Mouse (Mus musculus) liver, embryonic 14.5 days (tissue): ENCODE data around the gene Adamts9.

ENCODE experiments used
- CTCF ChIP-seq: IDR thresholded peaks from 2 replicates; pipeline ENCODE4 v1.5.1; 2016; ENCODE audit warnings: antibody characterized with exemption, low read depth, control low read depth
- EP300 ChIP-seq: IDR thresholded peaks from 2 replicates; pipeline ENCODE4 v1.6.1; 2016; ENCODE audit warnings: antibody characterized with exemption, low read depth

DNA sequence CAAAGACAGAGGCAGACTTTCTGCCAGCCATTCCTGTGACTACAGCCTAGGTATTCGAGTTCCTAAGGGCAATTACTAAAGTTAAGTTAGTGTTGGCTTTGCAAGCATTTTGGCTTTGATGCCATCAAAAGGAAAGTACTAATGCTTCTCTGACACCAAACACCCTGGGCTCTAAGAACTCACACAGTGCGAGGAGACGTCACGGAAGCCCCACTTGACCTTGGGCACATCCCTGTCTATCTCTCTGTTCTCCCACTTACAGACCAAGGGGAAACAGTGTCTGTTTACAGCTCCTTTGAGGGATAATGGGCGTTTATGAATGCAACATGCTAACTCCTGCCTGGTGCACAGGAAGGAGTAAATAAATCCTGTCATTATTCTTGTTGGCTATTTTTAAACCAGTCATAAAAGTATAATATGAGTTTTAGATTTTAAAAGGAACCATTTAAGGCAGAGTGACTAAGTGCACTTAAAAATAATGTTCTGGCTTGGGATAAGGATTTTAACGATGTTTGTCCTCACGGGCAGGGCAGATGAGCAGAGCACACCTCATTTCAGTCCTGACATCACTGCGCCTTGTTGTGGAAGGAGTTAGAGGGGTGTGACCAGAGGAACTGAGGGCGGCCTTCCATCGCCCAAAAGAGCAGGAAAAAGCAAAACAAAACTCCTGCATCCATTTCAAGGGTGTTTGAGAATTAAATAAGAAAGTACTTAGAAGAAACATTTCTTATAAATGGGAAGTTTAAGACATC is 22.2 kb downstream of the Adamts9 start:
- TF ChIP-seq CTCF: no peak
- no peak for TF ChIP-seq EP300
